In the genomic region with DNA sequence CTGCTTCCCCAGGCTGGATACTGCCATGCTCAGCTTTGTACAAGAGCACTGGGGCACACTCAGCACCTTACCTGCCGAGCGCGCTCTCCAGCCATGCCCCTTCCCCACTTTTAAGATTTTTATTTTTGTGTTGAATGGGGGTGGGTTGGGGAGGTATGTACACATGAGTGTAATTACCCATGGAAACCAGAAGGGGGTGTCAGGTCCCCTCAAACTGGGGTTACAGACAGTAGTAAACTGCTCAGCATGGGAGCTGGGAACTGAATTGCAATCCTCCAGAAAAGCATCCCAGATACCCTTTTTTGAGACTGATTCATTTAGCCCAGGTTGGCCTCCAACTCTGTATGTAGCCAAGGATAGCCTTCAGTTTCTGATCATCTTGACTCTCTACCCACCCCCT, we compare ENCODE assay signal across 33 mouse cellular contexts. TPM values are rescaled to one million over a fixed set of nuclear protein-coding genes. Genes with fewer than 3 reads are reported as not detected.
A peak's percentile ranks its signal among the peaks of the same experiment; 100 is the strongest.
DNase-seq lines count a peak whose midpoint lies in the region; ATAC-seq and TF ChIP-seq lines count a peak whose summit lies in the region.
"Had no signal": no experiment of that assay in that cellular context is flagged by ENCODE, and none has a peak within 500 bp of the region (broad histone marks: within the 10 kb centered on the region; RNA-seq: fewer than 3 reads in every experiment).

No protein-coding gene starts in this region.

- in situ Hi-C loops in Patski (cut with MboI; ENCODE audit: low pct_unique_long_range_greater_than_20kb), result no loop called here

- peak; percentile 21; the same call in 1 of the 2 replicates for TF ChIP-seq CTCF in kidney, postnatal 0 days (IDR thresholded peaks at IDR 0.05; ENCODE audit: low read depth)
- peak; percentile 23; the same call in 1 of the 2 replicates for TF ChIP-seq CTCF in lung, embryonic 14.5 days (IDR thresholded peaks at IDR 0.05; ENCODE audit: low read depth)
- TF ChIP-seq CTCF in E14TG2a.4 (conservative IDR thresholded peaks at IDR 0.05; ENCODE audit: low read length) (peak; percentile 67), Patski (IDR thresholded peaks at IDR 0.05) (peak; percentile 43)

- H3K36me3 ChIP-seq in kidney, postnatal 0 days (ENCODE audit: insufficient read depth, low read length), result 0 out of 2 replicates have a peak, but pooled peaks cover 7% of the 10 kb centered on the region
- H3K36me3 ChIP-seq in lung, embryonic 14.5 days (ENCODE audit: insufficient read depth), result peaks cover 17% of the 10 kb centered on the region
- H3K36me3 ChIP-seq in E14TG2a.4 (ENCODE audit: insufficient read depth, low read length), result no peaks in the 10 kb centered on the region

- no peak for ATAC-seq in kidney, postnatal 0 days (replicated peaks; ENCODE audit: low FRiP score, low read depth)
- ATAC-seq in lung, embryonic 14.5 days (ENCODE audit: insufficient read depth), result no peak
- ATAC-seq in Patski, result no peak
- ATAC-seq: forebrain, embryonic 13.5 days; hindbrain, embryonic 16.5 days; midbrain, embryonic 13.5 days had no signal

- DNase-seq in kidney, postnatal 0 days (ENCODE audit: low spot score), result no peak
- DNase-seq in kidney, postnatal 14 days, result no peak
- no peak for DNase-seq in lung, embryonic 14.5 days
- no peak for DNase-seq in lung, adult 18-20 months
- DNase-seq in Patski (ENCODE audit: low read depth, low spot score), result no peak
- DNase-seq in thymus, postnatal 10 days (ENCODE audit: low spot score in 2 of 2), result no peak
- no peak for DNase-seq in adrenal gland, postnatal 36 days
- DNase-seq: cerebellum, adult 11-12 months; cerebellum, postnatal 14 days; kidney, adult 11 months; retina, postnatal 1 day; right cerebral cortex, postnatal 25 days; spleen, adult 18-20 months; thymus, postnatal 25 days had no signal

- no peak overlapping the region for H3K4me2 ChIP-seq in kidney, postnatal 0 days (ENCODE audit: low read length)
- H3K4me2 ChIP-seq in lung, embryonic 14.5 days, result no peak overlapping the region
- H3K4me2 ChIP-seq: limb, embryonic 12.5 days had no signal

- CTCF ChIA-PET in Patski (lab: Charles Lee), result no interaction called here

- no peak overlapping the region for H3K9ac ChIP-seq in kidney, postnatal 0 days (ENCODE audit: low read depth, low read length)
- no peak overlapping the region for H3K9ac ChIP-seq in lung, embryonic 14.5 days
- H3K9ac ChIP-seq: embryonic facial prominence, embryonic 13.5 days; forebrain, embryonic 13.5 days; kidney, embryonic 15.5 days; limb, embryonic 12.5 days; midbrain, embryonic 13.5 days; neural tube, embryonic 12.5 days had no signal

- H3K4me3 ChIP-seq in kidney, postnatal 0 days (replicated peaks; ENCODE audit: low read depth, low read length), result no peak overlapping the region
- H3K4me3 ChIP-seq in lung, embryonic 14.5 days (ENCODE audit: low read depth, low read length), result no peak overlapping the region
- peak overlapping the region; percentile 41; the same call in 1 of the 2 replicates for H3K4me3 ChIP-seq in E14TG2a.4 (replicated peaks; ENCODE audit: low read length)
- H3K4me3 ChIP-seq: embryonic facial prominence, embryonic 13.5 days; erythroblast, embryonic 14.5 days; forebrain, embryonic 13.5 days; kidney, embryonic 15.5 days; limb, embryonic 12.5 days; midbrain, embryonic 13.5 days; neural tube, embryonic 12.5 days had no signal

- POLR2A ChIA-PET in Patski (lab: Charles Lee), result no interaction called here

- H3K9me3 ChIP-seq in kidney, postnatal 0 days (replicated peaks; ENCODE audit: low read length), result no peaks in the 10 kb centered on the region
- no peaks in the 10 kb centered on the region for H3K9me3 ChIP-seq in lung, embryonic 14.5 days (ENCODE audit: low read depth, low read length)
- no peaks in the 10 kb centered on the region for H3K9me3 ChIP-seq in E14TG2a.4 (ENCODE audit: low read length)
- H3K9me3 ChIP-seq: embryonic facial prominence, embryonic 13.5 days; forebrain, embryonic 13.5 days; G1E; heart, embryonic 10.5 days; kidney, embryonic 15.5 days; limb, embryonic 12.5 days; megakaryocyte, embryonic 14.5 days; midbrain, embryonic 13.5 days; neural tube, embryonic 12.5 days had no signal

- H3K27ac ChIP-seq in kidney, postnatal 0 days, result no peak overlapping the region
- no peak overlapping the region for H3K27ac ChIP-seq in lung, embryonic 14.5 days (ENCODE audit: low read depth)
- H3K27ac ChIP-seq: embryonic facial prominence, embryonic 13.5 days; forebrain, embryonic 13.5 days; kidney, embryonic 15.5 days; limb, embryonic 12.5 days; midbrain, embryonic 13.5 days; neural tube, embryonic 12.5 days had no signal

- WGBS in kidney, postnatal 0 days, result 95% methylated on average over 3 of the region's 3 CpGs
- 91% methylated on average over 3 of the region's 3 CpGs for WGBS in lung, embryonic 14.5 days

- H3K4me1 ChIP-seq in kidney, postnatal 0 days (replicated peaks; ENCODE audit: insufficient read depth, low read length), result no peaks in the 10 kb centered on the region
- H3K4me1 ChIP-seq in lung, embryonic 14.5 days (ENCODE audit: insufficient read depth), result no peaks in the 10 kb centered on the region
- H3K4me1 ChIP-seq in E14TG2a.4 (replicated peaks; ENCODE audit: low read depth, low read length), result peaks cover 26% of the 10 kb centered on the region
- H3K4me1 ChIP-seq: neural tube, embryonic 12.5 days had no signal

- H3K27me3 ChIP-seq in kidney, postnatal 0 days (ENCODE audit: insufficient read depth, low read length), result no peaks in the 10 kb centered on the region
- H3K27me3 ChIP-seq in lung, embryonic 14.5 days (ENCODE audit: insufficient read depth, low read length), result no peaks in the 10 kb centered on the region
- peaks cover 9% of the 10 kb centered on the region for H3K27me3 ChIP-seq in E14TG2a.4 (ENCODE audit: insufficient read depth, low read length)
- no peaks in the 10 kb centered on the region for H3K27me3 ChIP-seq in Patski
- H3K27me3 ChIP-seq: embryonic facial prominence, embryonic 13.5 days; forebrain, embryonic 13.5 days; kidney, embryonic 15.5 days; limb, embryonic 12.5 days; midbrain, embryonic 13.5 days; neural tube, embryonic 12.5 days had no signal

RNA-seq across cellular contexts. Expression of a gene that starts 13.5 kb away (rescaled TPM):
- polyA plus RNA-seq in kidney, postnatal 0 days (2015; fragmentation: Nextera tagmentation; extraction: Ambion mirVana), result 0.78 and 1.1 TPM in 2 replicates
- 1.1 and 2.1 TPM in 2 replicates for polyA plus RNA-seq in lung, embryonic 14.5 days (2014; fragmentation: Nextera tagmentation; extraction: Ambion mirVana)
- polyA plus RNA-seq in Patski (2021), result 3.2 TPM
- total RNA-seq in adrenal gland, postnatal 36 days (2021), result not detected
- total RNA-seq: adrenal gland, postnatal 4 days; gastrocnemius, adult 18-20 months; layer of hippocampus, postnatal 25 days; left cerebral cortex, postnatal 10 days had no signal
- polyA plus RNA-seq: erythroblast, embryonic 14.5 days; gonadal fat pad, adult 2 months had no signal

RNA-seq across cellular contexts. Expression of a gene that starts 29.5 kb away (rescaled TPM):
- not detected in 2 replicates for polyA plus RNA-seq in kidney, postnatal 0 days (2015; fragmentation: Nextera tagmentation; extraction: Ambion mirVana)
- not detected in 2 replicates for polyA plus RNA-seq in lung, embryonic 14.5 days (2014; fragmentation: Nextera tagmentation; extraction: Ambion mirVana)
- polyA plus RNA-seq in Patski (2021), result not detected
- not detected for total RNA-seq in adrenal gland, postnatal 36 days (2021)
- total RNA-seq: adrenal gland, postnatal 4 days; gastrocnemius, adult 18-20 months; hematopoietic stem cell, adult 5-6 weeks; layer of hippocampus, postnatal 25 days; left cerebral cortex, postnatal 10 days had no signal
- polyA plus RNA-seq: embryonic facial prominence, embryonic 13.5 days; erythroblast, embryonic 14.5 days; forebrain, embryonic 13.5 days; G1E; heart, embryonic 10.5 days; hindbrain, embryonic 16.5 days; kidney, embryonic 15.5 days; limb, embryonic 12.5 days; liver, embryonic 16.5 days; midbrain, embryonic 13.5 days; neural tube, embryonic 12.5 days had no signal

RNA-seq across cellular contexts. Expression of a gene that starts 37.8 kb away (rescaled TPM):
- 50.6 and 54.6 TPM in 2 replicates for polyA plus RNA-seq in kidney, postnatal 0 days (2015; fragmentation: Nextera tagmentation; extraction: Ambion mirVana)
- 67.9 and 69.7 TPM in 2 replicates for polyA plus RNA-seq in lung, embryonic 14.5 days (2014; fragmentation: Nextera tagmentation; extraction: Ambion mirVana)
- polyA plus RNA-seq in Patski (2021), result 52.7 TPM
- 10 to 100 TPM; 24.1 to 31.1 TPM for total RNA-seq in adrenal gland, postnatal 36 days (2021)
